Mouse (Mus musculus) kidney, postnatal 4 days (tissue): ENCODE data around the gene Clcnkb.

Experiments used
- DNase-seq, 2 experiments: peaks; one replicate each; pipeline ENCODE4 v3.0.0; 2021; ENCODE audit warnings: mixed read lengths in 2 of 2

Gene Clcnkb

DNA sequence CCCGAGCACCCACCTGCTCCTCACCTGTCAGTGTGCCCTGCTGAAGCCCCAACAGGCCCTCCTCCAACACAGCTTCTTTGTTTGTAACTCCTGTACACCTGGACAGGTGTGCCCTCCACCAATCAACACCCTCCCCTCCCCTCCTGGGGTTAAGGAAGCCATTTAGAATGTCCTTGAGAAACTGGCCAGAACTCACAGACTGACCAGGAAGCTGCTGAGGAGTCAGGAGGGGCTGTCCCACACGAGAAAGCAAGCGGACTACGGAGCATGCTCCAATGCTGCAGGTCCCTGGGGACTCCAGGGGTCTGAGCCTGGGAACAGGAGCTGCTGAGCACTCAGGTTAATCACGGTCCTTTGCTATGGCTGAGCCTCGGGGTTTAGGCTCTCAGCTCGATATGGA, at the start of gene Clcnkb:
TSS of gene Clcnkb (minus strand) at position 91 of the 400 bp plus-strand sequence.
- peak in 1 of 2 experiments; percentile 55 for DNase-seq

DNA sequence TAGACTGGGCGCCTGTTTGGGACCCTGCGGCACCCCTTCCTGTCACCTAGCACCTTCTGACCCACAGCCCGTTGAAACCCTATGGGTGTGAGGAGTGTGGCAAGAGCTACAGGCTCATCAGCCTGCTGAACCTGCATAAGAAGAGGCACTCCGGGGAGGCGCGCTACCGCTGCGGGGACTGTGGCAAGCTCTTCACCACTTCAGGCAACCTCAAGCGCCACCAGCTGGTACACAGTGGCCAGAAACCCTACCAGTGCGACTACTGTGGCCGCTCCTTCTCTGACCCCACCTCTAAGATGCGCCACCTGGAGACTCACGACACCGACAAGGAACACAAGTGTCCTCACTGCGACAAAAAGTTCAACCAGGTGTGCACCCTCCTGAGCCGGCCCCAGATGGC, 48.9 kb upstream of the Clcnkb start:
- no peak for DNase-seq

DNA sequence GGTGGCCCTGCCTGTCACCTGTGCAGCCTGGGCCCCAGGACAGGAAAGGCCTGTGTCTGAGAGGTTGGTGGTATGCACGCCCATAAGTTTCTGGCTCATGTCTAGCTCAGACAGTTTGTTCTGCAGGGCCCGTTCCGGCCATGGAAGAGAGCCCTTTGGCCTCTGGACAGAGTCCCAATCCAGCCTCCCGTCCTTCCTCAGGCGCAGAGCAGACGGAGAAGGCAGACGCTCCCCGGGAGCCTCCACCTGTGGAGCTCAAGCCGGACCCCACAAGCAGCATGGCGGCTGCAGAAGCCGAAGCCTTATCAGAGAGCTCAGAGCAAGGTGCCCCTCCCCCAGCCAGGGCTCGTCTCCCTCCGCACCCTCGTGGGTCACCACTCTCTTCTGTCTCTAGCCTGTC, 47.7 kb upstream of the Clcnkb start:
- no peak for DNase-seq

DNA sequence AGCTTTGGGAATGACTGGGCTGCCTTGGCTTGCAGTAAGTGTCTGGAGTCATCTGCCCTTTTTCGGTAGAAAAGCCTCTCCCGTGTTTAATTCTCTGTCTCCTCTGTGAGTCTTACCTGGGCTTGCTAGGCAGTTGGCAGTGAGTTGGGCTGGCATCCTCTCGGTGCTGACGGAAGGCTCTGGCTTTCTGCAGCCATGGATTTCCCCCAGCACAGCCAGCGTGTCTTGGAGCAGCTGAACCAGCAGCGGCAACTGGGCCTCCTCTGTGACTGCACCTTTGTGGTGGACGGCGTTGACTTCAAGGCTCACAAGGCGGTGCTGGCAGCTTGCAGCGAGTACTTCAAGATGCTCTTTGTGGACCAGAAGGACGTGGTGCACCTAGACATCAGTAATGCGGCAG, 45.8 kb upstream of the Clcnkb start:
- no peak for DNase-seq

DNA sequence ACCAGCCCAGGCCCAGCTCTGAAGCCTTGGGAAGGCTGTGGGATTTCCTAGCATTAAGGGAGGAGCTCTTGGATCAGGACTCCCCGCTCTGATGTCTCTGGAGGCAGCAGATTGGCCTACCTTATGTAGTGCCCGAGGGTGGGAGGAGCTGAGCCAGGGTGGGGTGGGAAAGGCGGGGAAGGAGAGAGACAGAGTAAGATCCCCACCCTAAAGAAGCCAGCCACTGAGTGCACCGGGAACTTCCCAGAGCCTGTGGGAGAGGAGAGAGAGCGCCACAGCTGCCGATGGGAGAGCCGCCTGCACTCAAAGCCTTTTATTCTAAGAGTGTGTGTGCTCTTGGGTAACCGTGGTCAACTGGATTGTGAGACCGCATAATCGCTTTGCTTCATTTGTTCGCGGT, 45.3 kb upstream of the Clcnkb start:
- no peak for DNase-seq

DNA sequence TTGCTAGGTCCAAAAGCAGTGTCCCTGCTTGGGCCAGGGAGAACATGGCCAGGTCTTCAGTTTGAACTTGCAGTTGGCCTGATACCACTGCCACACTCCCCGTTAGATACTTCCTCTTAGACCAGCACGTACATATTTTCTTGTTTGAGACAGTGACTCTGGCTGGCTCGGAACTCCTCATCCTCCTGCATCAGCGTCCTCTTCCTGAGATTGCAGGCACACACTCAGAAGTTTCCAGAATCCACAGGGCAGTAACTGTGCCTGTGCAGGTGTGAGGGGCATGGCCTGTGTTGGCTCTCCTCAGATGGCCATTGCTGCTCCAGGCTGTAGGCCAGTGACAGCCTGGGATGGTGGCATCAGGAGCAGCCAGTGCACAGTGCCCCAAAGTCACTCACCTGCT, 44.7 kb upstream of the Clcnkb start:
- no peak for DNase-seq

DNA sequence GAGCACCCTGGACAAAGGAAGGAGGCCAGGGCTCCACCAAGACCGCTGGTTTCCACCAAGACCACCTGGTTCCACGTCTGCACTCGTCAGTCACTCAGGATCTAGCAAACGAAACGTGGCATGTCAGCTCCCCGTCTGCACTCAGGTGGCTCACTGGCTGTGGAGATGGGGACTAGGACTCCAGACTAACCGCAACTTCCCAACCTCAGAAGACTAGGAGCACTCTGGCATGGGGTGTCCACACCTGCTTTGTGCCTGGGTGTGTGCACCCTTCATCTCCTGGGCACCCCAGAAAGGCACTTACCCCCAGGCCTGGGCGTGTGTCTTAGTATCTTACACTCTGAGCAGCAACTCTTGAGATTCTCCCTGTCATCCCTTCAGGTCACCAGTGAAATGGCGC, 44.0 kb upstream of the Clcnkb start:
- DNase-seq, result no peak

DNA sequence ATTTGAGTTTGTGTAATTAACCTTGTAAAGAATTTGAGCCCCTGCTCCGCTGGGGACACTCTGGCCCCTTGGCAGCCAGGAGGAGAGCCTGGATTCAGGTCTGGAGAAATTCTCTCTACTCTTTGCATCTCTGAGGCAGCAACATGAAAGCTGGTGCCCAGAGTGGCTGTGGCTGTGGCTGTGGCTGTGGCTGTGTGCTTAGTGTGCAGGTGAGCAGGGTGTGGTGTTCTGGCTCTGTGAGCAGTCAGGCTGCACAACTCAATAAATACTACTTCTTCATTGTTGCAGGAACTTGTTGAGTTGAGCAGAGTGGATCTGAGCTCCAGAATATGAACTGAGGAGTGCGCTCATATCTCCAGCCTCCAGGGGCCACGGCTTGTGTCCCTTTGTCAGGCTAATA, 43.1 kb upstream of the Clcnkb start:
- no peak for DNase-seq

DNA sequence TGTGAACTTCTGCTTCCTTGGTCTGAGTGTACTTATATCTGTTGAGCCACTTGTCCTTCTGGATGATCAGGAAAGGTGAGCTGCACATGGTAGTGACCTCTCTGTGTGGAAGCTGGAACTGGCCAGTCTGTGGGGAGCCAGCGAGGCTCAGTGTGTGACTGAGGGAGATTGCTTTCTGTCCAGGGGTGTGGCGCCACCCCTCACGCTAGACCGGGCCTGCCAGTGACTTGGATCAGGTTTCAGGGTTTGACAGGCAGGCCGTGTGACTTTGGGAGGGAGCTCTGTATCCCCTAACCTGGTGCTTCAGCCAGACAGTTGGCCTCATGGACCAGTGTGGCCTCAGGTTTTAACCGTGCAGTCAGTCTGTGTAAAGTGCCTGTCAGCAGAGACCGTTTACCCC, 42.4 kb upstream of the Clcnkb start:
- DNase-seq, result peak in 1 of 2 experiments; percentile 65

DNA sequence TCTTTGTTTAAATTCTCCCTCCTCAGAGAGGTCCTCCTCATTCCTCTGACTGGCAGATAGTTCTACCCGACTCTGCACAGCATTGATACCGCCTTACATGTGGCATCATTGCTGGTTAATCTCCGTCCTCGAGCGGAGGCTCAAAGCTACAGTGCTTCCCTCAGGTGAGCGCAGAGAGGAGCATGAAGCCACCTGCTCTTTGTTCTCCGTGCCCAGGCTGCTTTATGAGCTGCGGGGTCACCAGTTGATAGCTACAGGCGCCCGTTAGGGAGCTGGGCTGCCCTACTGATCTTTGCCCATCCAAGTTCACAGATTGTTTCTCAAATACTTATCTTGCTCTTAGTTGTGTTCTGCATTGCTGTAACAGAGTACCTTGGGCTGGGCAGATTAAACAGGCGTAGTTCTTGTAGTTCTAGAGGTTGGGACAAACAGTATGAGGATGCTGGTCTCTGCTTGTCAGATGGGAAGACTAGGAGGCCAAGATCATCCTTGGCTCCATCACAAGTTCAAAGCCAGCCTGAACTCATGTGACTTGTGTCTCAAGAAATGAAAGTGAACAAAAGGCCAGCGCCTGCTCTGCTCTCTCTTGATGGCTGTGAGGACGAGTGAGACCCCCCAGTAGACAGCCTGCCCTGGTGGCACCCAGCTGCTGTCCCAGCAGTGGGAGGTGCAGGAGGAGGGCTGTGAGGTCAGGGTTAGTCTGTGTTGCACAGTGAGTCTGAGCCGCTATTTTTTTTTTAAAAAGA, 40.6 kb upstream of the Clcnkb start:
- DNase-seq, result no peak

DNA sequence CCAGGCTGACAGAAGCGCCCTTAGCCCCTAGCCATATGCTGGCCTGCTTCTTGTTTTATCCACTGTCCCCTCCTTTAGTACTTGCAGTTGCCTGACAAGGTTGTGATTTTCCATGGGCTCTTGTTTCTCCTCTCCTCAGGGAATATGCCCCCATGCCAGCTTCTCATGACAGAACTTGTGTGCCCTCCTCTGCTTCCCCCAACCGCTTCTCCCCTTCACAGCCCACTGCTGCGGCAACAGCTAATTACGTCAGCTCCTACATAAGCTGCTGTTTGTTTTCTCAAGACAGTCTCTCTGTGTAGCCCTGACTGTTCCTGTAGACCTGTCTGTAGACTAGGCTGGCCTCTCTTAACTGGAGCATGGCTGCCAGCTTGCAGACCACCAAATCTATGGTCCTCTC, 39.7 kb upstream of the Clcnkb start:
- DNase-seq, result no peak

DNA sequence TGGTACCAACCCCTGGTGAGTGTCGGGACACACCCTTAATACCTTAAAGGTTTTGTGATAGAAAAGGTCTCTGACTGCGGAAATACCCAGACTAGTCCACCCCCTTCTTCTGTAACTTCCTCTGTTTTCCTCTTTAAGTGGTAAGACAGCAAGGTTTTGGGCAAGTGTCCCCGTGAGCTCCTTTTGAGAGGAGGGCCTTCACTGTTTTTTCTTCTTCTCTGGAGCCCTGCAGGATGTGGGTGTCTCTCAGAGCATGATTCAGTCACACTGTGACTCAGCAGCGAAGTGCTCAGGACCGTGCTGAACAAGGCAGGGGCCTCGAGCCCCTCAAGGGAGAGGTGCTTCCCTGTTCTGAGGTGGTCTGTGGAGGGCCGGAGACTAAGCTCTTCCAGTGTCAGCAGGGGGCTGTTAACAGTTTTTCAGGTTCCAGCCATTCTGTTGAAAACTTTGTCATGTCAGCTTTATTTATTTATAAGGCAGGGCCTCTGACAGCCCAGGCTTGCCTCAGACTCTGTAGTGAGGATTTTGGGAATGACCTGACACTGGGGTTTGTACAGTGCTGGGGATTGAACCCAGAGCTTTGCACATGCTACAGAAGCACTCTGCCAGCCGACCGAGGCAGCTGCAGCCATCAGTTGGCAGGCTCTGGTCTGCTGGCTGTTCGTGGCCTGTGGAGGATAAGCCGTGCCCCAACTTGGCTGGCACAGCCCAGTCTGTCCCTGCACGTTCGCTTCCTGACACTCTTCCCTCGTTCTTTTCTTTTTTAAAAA, 39.0 kb upstream of the Clcnkb start:
- DNase-seq, result no peak

DNA sequence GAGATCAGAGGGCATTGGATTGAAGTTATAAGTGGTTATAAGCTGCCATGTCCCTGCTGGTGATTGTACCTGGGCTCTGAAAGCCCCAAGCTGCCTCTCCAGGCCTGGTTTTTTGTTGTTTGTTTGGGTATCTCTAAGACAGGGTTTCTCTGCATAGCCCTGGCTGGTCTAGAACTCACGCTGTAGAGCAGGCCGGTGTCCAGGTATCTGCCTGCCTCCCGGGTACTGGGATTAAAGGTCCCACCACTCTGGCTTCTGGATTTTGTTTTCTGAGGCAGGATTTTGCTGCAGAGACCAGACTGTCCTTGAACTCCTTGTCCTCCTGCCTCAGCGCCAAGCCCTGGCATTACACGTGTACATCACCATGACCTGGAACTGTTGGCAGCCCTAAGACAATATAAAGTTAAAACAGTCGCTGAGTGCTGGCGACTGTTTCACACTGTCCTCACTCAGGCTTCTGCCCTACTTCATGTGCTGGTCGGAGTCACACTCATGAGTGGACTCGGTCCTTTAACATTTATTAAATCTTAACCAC, 36.2 kb upstream of the Clcnkb start:
- DNase-seq, result no peak

DNA sequence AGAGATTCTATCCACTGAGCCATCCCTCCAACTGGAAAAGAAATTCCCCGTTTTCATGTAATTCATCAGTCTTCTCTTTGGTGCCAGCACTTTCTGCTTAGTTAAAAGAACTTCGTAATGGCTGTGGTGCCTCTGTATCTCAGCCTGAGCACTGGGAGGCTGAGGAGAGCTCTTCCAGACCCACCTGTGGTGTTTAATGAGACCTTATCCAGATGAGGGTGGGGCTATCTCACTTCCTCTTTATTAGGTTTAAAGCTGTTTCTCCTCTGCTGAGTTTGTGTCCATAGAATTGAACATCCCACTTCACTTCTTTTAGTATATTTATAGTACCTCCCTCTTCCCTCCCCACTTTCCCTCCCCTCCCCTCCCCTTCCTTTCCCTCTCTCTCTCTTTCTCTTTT, 35.4 kb upstream of the Clcnkb start:
- no peak for DNase-seq

DNA sequence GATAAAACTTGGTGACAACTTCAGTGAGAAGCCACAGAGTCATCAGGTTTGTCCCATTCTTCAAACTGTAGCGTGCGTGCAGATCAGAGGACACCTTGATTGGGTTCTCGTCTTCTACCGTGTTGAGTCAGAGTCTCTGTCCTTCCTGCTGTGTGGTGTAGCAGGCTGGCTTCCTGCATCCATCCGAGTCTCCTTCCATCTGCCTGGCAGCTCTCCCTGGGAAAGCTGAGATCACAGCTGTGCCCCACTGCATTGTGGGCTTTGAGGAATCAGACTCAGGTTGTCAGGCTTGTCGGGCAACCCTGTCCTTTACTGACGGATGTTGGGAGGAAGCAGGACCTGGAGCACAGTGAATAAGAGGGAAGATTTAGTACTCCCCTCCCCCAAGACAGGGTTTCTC, 30.4 kb upstream of the Clcnkb start:
- no peak for DNase-seq

DNA sequence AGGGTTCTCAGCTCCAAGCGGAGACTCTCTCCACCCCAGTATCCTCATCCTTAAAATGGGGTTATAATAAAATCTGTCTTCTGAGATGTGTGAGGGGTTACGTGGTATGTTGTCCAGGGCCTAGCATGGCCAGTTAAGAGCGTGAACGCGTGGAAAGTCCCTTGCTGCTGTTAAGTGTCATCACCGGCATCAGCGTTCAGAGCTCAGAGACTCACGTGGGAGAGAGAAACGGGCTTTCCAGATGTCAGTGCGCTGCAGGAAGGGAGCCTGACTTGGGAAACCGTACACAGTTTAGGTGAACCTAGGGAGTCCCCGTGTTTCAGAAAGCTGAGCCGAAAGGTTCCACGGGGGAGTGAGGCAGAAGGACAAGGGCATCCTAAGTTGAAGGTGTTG, 29.5 kb upstream of the Clcnkb start:
- no peak for DNase-seq

DNA sequence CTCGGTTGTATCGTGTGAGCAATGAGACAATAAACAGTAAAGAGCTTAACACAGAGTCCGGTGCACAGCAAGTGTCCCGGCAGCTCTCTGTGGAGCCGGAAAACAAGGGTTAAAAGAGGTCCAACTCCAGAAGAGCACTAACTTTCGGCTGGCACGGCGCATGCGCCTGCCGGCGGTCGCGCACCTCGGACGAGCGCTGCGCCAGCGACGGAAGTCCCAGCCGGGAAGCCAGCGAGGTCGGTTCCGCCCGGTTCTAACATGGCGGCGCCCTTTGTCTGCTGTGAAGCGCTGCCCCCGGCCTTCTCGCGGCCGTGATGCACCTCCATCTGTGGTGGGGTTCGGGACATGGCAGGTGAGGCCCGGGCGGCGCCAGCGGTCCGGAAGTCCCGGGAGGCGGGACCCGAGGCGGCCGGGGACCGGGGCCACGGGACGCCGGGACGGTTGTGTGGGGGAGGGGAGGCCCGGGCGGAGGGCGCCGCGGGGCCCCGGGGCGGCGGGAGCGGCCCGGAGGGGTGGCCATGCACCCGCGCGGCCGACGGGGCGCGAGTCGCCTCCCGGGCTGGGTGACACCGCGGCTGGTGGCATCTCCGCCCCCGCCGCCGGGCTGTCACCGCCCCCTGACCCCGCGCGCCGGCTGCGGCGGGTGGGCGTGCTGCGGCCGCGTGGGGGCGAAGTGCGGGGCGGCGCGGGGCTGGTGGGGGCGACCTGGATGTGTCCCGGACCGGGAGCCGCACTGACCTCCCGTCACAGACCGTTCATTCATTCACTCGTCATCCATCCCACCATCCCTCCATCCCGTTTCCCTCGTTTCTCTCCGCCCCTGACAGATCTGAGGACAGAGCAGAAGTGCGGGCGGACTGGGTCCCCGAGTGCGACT, 28.9 kb upstream of the Clcnkb start, which contains the start of gene Zbtb17:
TSS of gene Zbtb17 (plus strand) at position 204 of the 877 bp plus-strand sequence.
- DNase-seq, result peak; percentile 94 to 96

DNA sequence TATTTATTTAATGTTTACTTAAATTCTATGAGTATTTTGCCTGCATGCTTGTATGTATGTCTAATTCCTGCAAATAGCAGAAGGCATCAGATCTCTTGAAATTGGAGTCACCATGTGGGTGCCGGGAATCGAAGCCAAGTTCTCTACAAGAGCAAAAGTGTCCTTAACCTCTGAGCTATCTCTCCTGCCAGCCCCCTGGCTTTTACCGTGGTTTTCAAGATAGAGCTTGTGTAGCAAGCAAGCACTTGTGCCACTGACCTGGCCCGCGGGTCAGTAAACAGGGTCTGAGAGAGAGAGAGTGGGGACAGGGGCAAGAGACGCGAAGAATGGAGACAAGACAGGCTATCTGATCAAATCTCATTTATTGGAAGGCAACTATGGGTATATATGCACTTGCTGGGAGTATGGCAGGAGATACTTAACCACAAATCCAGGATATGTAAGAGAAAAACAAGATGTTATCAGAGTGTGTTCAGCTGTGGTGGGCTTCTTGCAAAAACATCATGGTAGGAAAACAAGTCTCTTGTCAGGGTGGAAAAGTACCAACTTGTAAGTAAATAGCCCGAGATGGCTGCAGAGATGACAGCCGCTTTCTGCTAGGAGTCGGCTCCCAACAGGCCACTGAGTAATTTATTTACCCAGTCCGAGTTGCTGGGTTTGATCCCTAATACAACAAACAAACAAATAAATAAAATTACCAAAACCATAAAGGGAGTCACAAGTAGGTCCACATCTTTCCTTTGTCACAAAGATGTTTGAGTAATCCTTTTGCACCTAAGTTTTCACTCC, 28.0 kb upstream of the Clcnkb start:
- no peak for DNase-seq

DNA sequence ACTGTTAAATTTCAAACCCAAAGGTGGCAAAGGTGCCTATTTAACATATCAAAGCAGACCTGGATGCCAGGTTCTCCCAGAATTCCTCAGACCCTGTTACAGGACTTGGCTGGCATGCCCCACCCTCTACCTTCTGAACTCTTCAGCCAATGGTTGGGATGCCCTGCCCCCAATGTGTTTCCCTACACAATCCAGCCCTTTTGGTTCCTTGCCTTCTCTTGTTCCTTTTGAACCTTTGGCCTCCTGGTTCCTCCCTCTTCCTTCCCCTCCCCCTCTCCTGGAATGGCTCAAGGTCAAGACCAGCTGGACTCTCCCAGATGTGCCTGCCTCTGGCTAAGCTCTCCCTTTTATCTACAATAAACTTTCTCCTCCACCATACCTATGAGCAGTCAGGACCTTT, 25.1 kb upstream of the Clcnkb start:
- peak in 1 of 2 experiments; percentile 59 for DNase-seq

DNA sequence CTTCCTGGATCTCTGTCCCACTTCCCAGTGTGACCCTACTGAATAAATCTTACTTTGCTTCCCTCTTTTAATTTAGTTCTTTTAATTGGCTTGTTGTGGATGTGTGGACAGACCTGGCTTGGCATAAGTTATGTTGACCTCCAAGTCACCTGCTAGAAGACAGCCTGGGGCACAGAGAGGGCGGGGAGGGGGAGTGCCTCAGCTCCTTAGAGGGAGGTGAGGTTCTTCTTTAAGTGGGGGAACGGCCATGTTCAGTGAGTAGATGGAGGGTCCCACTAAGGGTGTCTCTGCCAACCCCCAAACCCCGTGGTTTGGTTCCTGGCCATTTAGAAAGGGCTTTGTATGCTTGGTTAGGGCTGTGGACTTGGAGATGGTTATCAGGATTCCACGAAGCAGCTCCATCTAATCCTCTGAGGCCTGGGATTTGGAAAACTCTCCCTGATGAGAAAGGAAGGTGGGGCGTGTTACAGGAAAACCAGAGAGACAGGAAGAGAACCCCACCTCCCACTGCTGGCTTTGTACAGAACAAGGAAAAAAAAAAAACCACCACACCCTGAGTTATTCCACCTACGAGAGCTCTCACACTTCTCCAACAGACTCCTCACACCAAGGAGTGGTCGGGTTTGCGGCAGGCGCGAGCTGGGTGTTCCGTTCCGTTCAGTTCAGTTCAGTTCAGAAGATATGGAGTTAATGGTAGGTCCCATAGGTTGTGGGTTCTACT, 23.4 kb upstream of the Clcnkb start:
- peak in 1 of 2 experiments; percentile 56 for DNase-seq

DNA sequence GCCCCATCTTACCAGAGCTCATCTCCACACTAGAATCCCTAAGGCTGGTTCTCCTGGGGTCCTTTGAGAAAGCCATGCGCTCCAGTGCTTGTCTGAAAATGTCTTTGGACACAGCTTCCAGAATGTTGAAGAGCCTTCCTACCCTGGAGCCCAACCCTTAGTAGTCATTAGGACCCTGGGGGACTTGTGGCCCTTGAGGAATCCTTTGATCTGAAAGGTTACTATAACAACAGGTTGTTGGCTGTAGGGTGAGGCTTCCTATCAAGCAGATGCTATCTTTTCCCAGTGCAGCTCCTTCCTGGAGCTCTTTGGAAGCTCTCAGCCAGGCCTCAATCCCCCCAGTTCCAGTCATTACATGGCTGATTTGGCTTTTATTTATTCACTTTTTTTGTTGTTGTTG, 20.2 kb upstream of the Clcnkb start, which contains the start of gene Srarp:
TSS of gene Srarp (minus strand) at position 132 of the 400 bp plus-strand sequence.
- DNase-seq, result no peak
